Mouse (Mus musculus): ENCODE results near the gene Coro1b. TPM values are rescaled to one million over a fixed set of nuclear protein-coding genes. Genes with fewer than 3 reads are reported as not detected.

Coro1b gene
- polyA plus RNA-seq, 1 experiment from 2014 or later: 146 TPM

DNA sequence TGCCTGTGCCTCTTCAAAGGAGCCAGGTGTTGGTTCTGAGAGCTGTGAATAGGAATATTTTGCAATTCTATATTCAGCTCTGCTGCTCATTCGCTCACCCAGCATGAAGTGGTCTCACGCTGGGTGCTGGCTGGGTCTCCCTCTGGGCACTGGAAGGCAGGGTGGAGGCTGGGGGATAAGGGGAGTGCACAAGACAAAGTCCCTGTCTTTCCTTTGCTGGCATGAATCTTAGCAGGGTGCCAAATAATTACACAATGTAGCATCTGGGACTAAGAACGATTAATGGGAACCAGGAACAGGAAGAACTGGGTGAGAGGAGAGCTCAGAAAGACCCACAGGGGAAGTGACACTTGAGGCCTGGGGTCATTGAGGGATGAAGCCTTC, 1.4 kb upstream of the Coro1b start:
- peaks cover 22% of the 10 kb centered on the region for H3K36me3 ChIP-seq
- H3K9me3 ChIP-seq: no peaks in the 10 kb centered on the region
- peak overlapping the region; percentile 27 for H3K9ac ChIP-seq
- peaks cover 18% of the 10 kb centered on the region for H3K4me1 ChIP-seq
- no peak overlapping the region for H3K4me3 ChIP-seq
- no peak overlapping the region for H3K4me2 ChIP-seq (replicated peaks)
- ATAC-seq (ENCODE audit: low FRiP score, low read depth): no peak
- H3K27ac ChIP-seq: no peak overlapping the region
- 52% methylated on average over 3 of the region's 3 CpGs for WGBS
- no peaks in the 10 kb centered on the region for H3K27me3 ChIP-seq

DNA sequence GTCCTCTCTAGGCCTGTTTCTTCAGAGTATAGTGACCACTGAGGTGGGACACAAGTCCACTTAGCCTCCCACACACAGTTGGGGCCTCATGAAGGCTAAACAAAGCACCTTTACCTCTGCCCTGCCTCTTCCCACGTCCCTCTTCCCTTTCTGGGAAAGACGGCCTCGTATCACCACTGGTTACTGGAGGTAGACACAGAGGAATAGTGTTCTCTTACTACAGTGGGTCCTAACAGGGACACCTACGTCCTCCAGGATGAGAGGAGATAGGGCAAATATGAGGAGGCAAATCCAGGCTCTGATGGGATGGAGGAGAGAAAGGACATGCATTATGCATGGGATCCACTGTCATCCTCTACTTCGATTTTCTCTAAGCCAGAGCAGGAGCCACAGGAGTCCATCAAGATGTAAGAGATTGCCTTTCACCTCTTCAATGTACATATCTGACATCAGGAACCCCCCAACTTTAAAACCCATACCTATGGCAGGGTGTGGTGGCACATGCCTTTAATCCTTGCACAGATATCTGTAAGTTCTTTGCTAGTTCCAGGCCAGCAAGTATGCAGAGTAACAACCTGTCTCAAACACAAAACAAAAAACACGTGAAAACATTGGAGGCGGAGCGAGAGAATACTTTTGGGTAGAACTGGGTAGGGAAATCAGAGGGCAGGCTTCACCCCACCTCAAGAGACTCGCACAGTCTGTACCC, 483 bp upstream of the Coro1b start:
- peak overlapping the region; percentile 94 for H3K4me3 ChIP-seq
- no peaks in the 10 kb centered on the region for H3K9me3 ChIP-seq
- peak overlapping the region; percentile 91 for H3K4me2 ChIP-seq (replicated peaks)
- peak overlapping the region; percentile 91 for H3K9ac ChIP-seq
- 38% methylated on average over 9 of the region's 9 CpGs for WGBS
- H3K4me1 ChIP-seq: peaks cover 18% of the 10 kb centered on the region
- 0 out of 2 replicates have a peak overlapping the region, but pooled peaks have one; percentile 0 for H3K27ac ChIP-seq
- no peaks in the 10 kb centered on the region for H3K27me3 ChIP-seq
- ATAC-seq (ENCODE audit: low FRiP score, low read depth): no peak; the same call in 1 of the 2 replicates
- peaks cover 30% of the 10 kb centered on the region for H3K36me3 ChIP-seq

GRCm38 (mm10) chr19:4148819-4149218, 400 bp downstream of the Coro1b start:
- H3K36me3 ChIP-seq: peaks cover 38% of the 10 kb centered on the region
- no peaks in the 10 kb centered on the region for H3K27me3 ChIP-seq
- H3K4me1 ChIP-seq: peaks cover 18% of the 10 kb centered on the region
- peak overlapping the region; percentile 58; the same call in 1 of the 2 replicates for H3K27ac ChIP-seq
- H3K4me3 ChIP-seq: peak overlapping the region; percentile 94
- H3K9ac ChIP-seq: peak overlapping the region; percentile 91
- 3% methylated on average over 8 of the region's 8 CpGs for WGBS
- ATAC-seq (ENCODE audit: low FRiP score, low read depth): no peak
- no peaks in the 10 kb centered on the region for H3K9me3 ChIP-seq
- peak overlapping the region; percentile 91 for H3K4me2 ChIP-seq (replicated peaks)

DNA sequence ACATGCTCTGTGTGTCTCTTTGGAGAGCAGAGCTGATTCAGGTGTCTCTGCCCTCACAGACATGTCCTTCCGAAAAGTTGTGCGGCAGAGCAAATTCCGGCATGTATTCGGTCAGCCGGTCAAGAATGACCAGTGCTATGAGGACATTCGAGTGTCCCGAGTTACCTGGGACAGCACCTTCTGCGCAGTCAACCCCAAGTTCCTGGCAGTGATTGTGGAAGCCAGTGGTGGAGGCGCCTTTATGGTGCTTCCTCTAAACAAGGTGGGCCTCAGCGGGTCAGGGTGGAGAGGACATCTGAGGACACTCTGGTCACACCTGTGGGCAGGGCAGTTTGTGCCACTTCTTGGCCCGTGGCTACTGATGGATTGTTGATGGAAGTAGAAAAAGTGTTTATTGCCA, 864 bp downstream of the Coro1b start:
- no peaks in the 10 kb centered on the region for H3K9me3 ChIP-seq
- 86% methylated on average over 11 of the region's 11 CpGs for WGBS
- peak overlapping the region; percentile 91 for H3K4me2 ChIP-seq (replicated peaks)
- ATAC-seq (ENCODE audit: low FRiP score, low read depth): no peak
- peaks cover 18% of the 10 kb centered on the region for H3K4me1 ChIP-seq
- no peaks in the 10 kb centered on the region for H3K27me3 ChIP-seq
- H3K36me3 ChIP-seq: peaks cover 38% of the 10 kb centered on the region
- H3K9ac ChIP-seq: peak overlapping the region; percentile 91
- H3K4me3 ChIP-seq: peak overlapping the region; percentile 94
- no peak overlapping the region for H3K27ac ChIP-seq

GRCm38 (mm10) chr19:4149764-4150461, 1.5 kb downstream of the Coro1b start:
- peak overlapping the region; percentile 91 for H3K4me2 ChIP-seq (replicated peaks)

DNA sequence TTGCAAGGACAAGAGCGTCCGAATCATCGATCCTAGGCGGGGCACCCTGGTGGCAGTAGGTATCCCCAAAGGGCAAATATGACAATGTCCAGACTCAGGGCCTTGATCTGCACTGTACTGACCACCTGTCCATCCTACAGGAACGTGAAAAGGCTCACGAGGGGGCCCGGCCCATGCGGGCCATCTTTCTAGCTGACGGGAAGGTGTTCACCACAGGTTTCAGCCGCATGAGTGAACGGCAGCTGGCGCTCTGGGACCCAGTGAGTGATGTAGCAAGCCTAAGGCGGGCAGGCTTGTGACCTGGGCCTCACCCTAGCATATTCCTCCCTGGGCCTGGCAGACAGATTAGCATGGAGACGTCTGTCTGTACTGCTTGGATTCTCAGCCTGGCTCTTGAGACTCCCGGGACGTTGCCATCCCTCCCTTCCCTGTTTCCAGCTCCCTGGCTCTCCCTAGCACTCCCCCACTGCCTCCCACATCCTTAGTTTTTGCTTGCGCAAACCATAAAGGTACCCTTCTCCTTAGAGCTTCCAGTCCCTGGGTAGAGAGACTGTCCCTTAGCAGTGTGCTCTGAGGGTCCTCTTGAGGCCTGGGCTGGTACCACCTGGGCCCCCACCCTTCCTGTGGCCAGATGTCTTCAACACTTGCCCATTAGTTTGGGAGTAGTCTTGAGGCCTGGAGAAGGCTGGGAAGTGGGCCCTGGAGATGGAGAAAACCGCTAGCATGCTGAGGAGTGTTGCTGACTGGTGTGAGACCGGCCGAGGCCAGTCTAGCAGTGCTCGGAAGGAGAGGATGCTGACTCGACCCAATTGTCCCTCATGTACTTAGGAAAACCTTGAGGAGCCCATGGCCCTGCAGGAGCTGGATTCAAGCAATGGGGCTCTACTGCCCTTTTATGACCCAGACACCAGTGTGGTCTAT, 2.4 kb downstream of the Coro1b start:
- H3K27ac ChIP-seq: no peak overlapping the region
- no peak overlapping the region for H3K4me2 ChIP-seq (replicated peaks)
- no peaks in the 10 kb centered on the region for H3K27me3 ChIP-seq
- H3K9ac ChIP-seq: no peak overlapping the region
- WGBS: 90% methylated on average over 22 of the region's 22 CpGs
- H3K9me3 ChIP-seq: no peaks in the 10 kb centered on the region
- peaks cover 45% of the 10 kb centered on the region for H3K36me3 ChIP-seq
- peaks cover 18% of the 10 kb centered on the region for H3K4me1 ChIP-seq
- ATAC-seq (ENCODE audit: low FRiP score, low read depth): no peak
- no peak overlapping the region for H3K4me3 ChIP-seq

More at GRCm38 (mm10) chr19:4149764-4150461, 1.5 kb downstream of the Coro1b start:
- no peak for ATAC-seq (ENCODE audit: low FRiP score, low read depth)
- Histone ChIP-seq H3K27me3 (no peaks in the 10 kb centered on the region), H3K27ac (no peak overlapping the region), H3K9ac (peak overlapping the region; percentile 91; the same call in 1 of the 2 replicates), H3K4me3 (peak overlapping the region; percentile 94; the same call in 1 of the 2 replicates), H3K36me3 (peaks cover 38% of the 10 kb centered on the region), H3K4me1 (peaks cover 18% of the 10 kb centered on the region), H3K9me3 (no peaks in the 10 kb centered on the region)
- 94% methylated on average over 17 of the region's 17 CpGs for WGBS

DNA sequence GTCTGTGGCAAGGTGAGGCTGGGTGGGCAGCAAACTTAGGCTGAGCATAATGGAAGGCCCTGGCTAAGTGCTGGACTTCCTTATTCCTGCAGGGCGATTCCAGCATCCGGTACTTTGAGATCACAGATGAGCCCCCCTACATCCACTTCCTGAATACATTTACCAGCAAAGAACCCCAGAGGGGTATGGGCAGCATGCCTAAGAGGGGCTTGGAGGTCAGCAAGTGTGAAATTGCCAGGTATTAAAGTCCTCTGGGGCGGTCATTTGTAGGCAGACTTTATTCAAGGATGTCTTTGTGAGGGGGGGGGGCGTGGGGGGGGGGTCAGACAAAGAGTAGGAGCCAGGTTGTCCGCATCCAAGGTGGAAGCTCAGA, 3.1 kb downstream of the Coro1b start:
- Histone ChIP-seq H3K4me3 (no peak overlapping the region), H3K27ac (no peak overlapping the region), H3K4me1 (peaks cover 18% of the 10 kb centered on the region), H3K9me3 (no peaks in the 10 kb centered on the region), H3K36me3 (peaks cover 52% of the 10 kb centered on the region), H3K27me3 (no peaks in the 10 kb centered on the region), H3K4me2 (replicated peaks) (no peak overlapping the region), H3K9ac (no peak overlapping the region)
- ATAC-seq (ENCODE audit: low FRiP score, low read depth): no peak
- 90% methylated on average over 4 of the region's 5 CpGs for WGBS

GRCm38 (mm10) chr19:4151898-4152297, 3.5 kb downstream of the Coro1b start:
- H3K4me2 ChIP-seq (replicated peaks): no peak overlapping the region
- H3K27ac ChIP-seq: no peak overlapping the region
- no peak overlapping the region for H3K4me3 ChIP-seq
- no peaks in the 10 kb centered on the region for H3K27me3 ChIP-seq
- ATAC-seq (ENCODE audit: low FRiP score, low read depth): no peak
- H3K9ac ChIP-seq: 0 out of 2 replicates have a peak overlapping the region, but pooled peaks have one; percentile 19
- peaks cover 56% of the 10 kb centered on the region for H3K36me3 ChIP-seq
- H3K4me1 ChIP-seq: peaks cover 18% of the 10 kb centered on the region
- H3K9me3 ChIP-seq: no peaks in the 10 kb centered on the region
- WGBS: 94% methylated on average over 5 of the region's 5 CpGs

GRCm38 (mm10) chr19:4152445-4153231, 4.2 kb downstream of the Coro1b start:
- Histone ChIP-seq H3K9me3 (no peaks in the 10 kb centered on the region), H3K27ac (no peak overlapping the region), H3K4me3 (no peak overlapping the region), H3K4me2 (replicated peaks) (no peak overlapping the region), H3K9ac (no peak overlapping the region), H3K4me1 (peaks cover 18% of the 10 kb centered on the region), H3K27me3 (no peaks in the 10 kb centered on the region), H3K36me3 (peaks cover 63% of the 10 kb centered on the region)
- WGBS: 94% methylated on average over 8 of the region's 8 CpGs
- no peak for ATAC-seq (ENCODE audit: low FRiP score, low read depth)

DNA sequence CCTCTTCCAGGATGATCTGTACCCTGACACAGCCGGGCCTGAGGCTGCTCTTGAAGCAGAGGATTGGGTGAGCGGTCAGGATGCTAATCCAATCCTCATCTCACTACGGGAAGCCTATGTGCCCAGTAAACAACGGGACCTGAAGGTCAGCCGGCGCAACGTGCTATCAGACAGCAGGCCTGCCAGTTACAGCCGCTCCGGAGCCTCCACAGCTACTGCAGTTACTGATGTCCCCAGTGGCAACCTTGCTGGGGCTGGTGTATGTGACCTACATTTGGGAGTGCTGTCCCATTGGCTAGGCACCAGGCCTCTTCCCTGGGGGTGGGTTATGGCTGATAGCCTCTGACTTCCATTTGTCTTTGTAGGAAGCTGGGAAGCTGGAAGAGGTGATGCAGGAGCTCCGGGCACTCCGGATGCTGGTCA, 4.8 kb downstream of the Coro1b start, which contains the start of gene Ptprcap:
Gene Ptprcap, plus strand, starts transcription at position 373 of the 423 bp plus-strand sequence.
- H3K9me3 ChIP-seq: no peaks in the 10 kb centered on the region
- H3K27me3 ChIP-seq: no peaks in the 10 kb centered on the region
- ATAC-seq (ENCODE audit: low FRiP score, low read depth): no peak
- no peak within 1 kb of the TSS for H3K4me2 ChIP-seq (replicated peaks)
- peaks cover 12% of the 10 kb centered on the region for H3K4me1 ChIP-seq
- H3K4me3 ChIP-seq: no peak within 1 kb of the TSS
- WGBS: 69% methylated on average over 11 of the region's 11 CpGs
- H3K27ac ChIP-seq: no peak within 1 kb of the TSS
- H3K9ac ChIP-seq: no peak within 1 kb of the TSS; the same call in 1 of the 2 replicates
- H3K36me3 ChIP-seq: peaks cover 70% of the 10 kb centered on the region
